In the genomic region with DNA sequence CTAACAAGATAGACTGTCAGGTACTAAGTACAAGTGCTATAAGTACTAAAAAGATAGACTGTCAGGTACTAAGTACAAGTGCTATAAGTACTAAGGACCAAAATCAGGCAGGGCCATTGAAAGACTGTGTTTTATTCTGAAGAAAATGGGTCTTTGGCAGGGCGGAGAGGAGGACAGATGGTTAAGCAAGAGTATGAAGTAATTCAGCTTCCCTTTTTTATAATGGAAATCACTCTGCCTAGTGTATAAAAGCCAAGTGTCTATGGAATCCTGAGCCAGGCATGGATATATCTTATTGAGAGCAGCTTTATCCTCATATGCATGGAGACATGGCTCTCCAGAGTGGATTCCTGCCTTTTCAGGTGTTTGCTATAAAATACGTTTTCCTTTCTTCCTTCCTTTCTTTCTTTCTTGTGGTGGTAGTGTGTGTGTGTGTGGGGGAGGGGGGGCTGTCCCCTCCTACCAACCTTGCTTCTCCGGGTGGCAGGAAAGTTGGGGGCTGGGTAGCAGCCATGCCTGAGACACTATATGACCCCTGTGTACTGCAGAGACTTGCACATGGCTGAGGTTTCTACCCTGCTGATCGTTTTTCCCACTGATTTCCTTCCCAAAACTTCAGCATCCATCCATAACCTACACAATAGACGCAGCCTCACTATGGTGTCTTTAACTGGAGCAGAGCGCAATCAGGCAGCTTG, we compare ENCODE assay signal across 15 mouse cellular contexts. TPM values are rescaled to one million over a fixed set of nuclear protein-coding genes. Genes with fewer than 3 reads are reported as not detected.
A peak's percentile ranks its signal among the peaks of the same experiment; 100 is the strongest.
DNase-seq lines count a peak whose midpoint lies in the region; ATAC-seq and TF ChIP-seq lines count a peak whose summit lies in the region.
"Had no signal": no experiment of that assay in that cellular context is flagged by ENCODE, and none has a peak within 500 bp of the region (broad histone marks: within the 10 kb centered on the region; RNA-seq: fewer than 3 reads in every experiment).

No protein-coding gene starts in this region.

- H3K27me3 ChIP-seq in neural tube, embryonic 11.5 days (ENCODE audit: control insufficient read depth, insufficient read depth, low read length) = no peaks in the 10 kb centered on the region
- no peaks in the 10 kb centered on the region for H3K27me3 ChIP-seq in forebrain, embryonic 13.5 days
- H3K27me3 ChIP-seq: embryonic facial prominence, embryonic 12.5 days had no signal

- intact Hi-C loops in gastrocnemius, adult 2 months (cut with DNase I) = no loop called here
- intact Hi-C loops in gastrocnemius, postnatal 14 days (cut with DNase I; ENCODE audit: low total_unique reads) = no loop called here

- H3K9ac ChIP-seq in neural tube, embryonic 11.5 days (ENCODE audit: low read length) = no peak overlapping the region
- H3K9ac ChIP-seq in forebrain, embryonic 13.5 days = no peak overlapping the region
- H3K9ac ChIP-seq: embryonic facial prominence, embryonic 12.5 days had no signal

- H3K4me3 ChIP-seq in gastrocnemius, adult 2 months = no peak overlapping the region
- no peak overlapping the region for H3K4me3 ChIP-seq in neural tube, embryonic 11.5 days (ENCODE audit: low read depth, low read length)
- no peak overlapping the region for H3K4me3 ChIP-seq in forebrain, embryonic 13.5 days
- H3K4me3 ChIP-seq: embryonic facial prominence, embryonic 12.5 days had no signal

- H3K4me1 ChIP-seq in neural tube, embryonic 11.5 days (ENCODE audit: control insufficient read depth, insufficient read depth, low read length) = 0 out of 2 replicates have a peak, but pooled peaks cover 7% of the 10 kb centered on the region
- peaks cover 42% of the 10 kb centered on the region for H3K4me1 ChIP-seq in forebrain, embryonic 13.5 days

- no peaks in the 10 kb centered on the region for H3K9me3 ChIP-seq in neural tube, embryonic 11.5 days (ENCODE audit: control insufficient read depth, low read length)
- H3K9me3 ChIP-seq in forebrain, embryonic 13.5 days (replicated peaks) = no peaks in the 10 kb centered on the region
- H3K9me3 ChIP-seq: embryonic facial prominence, embryonic 12.5 days had no signal

- H3K36me3 ChIP-seq in neural tube, embryonic 11.5 days (ENCODE audit: control insufficient read depth, insufficient read depth, low read length) = no peaks in the 10 kb centered on the region
- H3K36me3 ChIP-seq in forebrain, embryonic 13.5 days (ENCODE audit: poor library complexity, severe bottlenecking) = peaks cover 26% of the 10 kb centered on the region
- H3K36me3 ChIP-seq: embryonic facial prominence, embryonic 12.5 days had no signal

- 0 out of 2 replicates have a peak, but pooled peaks have one; percentile 20 for ATAC-seq in neural tube, embryonic 11.5 days (ENCODE audit: insufficient read depth, low FRiP score, low TSS enrichment)
- peak; percentile 82 for ATAC-seq in forebrain, embryonic 13.5 days
- ATAC-seq: hindbrain, postnatal 0 days had no signal

- no peak overlapping the region for H3K4me2 ChIP-seq in neural tube, embryonic 11.5 days (ENCODE audit: low read depth)
- H3K4me2 ChIP-seq in forebrain, embryonic 13.5 days = no peak overlapping the region
- H3K4me2 ChIP-seq: embryonic facial prominence, embryonic 12.5 days had no signal

- 60% methylated on average over 6 of the region's 6 CpGs for WGBS in neural tube, embryonic 11.5 days
- 49% methylated on average over 6 of the region's 6 CpGs for WGBS in forebrain, embryonic 13.5 days

- DNase-seq in gastrocnemius, adult 2 months = no peak
- DNase-seq in gastrocnemius, postnatal 14 days = no peak
- DNase-seq in neural tube, embryonic 11.5 days (ENCODE audit: low spot score) = no peak
- DNase-seq in neural tube, embryonic 10.5 days (ENCODE audit: extremely low spot score, low spot score) = no peak
- DNase-seq in thymus, postnatal 36 days = peak; percentile 8 to 52
- no peak for DNase-seq in layer of hippocampus, adult 8-10 months (ENCODE audit: low spot score in 2 of 2)
- DNase-seq in adrenal gland, postnatal 4 days (ENCODE audit: low spot score in 2 of 2) = no peak
- DNase-seq: adrenal gland, postnatal 36 days; B cell, adult 2 months; cerebellum, adult 9-11 months; kidney, adult 9 months; lung, adult 2 months had no signal

- no peak for TF ChIP-seq CTCF in gastrocnemius, adult 2 months (IDR thresholded peaks at IDR 0.05)

- peak overlapping the region; percentile 87; the same call in 1 of the 2 replicates for H3K27ac ChIP-seq in gastrocnemius, adult 2 months
- H3K27ac ChIP-seq in neural tube, embryonic 11.5 days (ENCODE audit: low read depth, low read length) = no peak overlapping the region
- peak overlapping the region; percentile 53; the same call in 1 of the 2 replicates for H3K27ac ChIP-seq in forebrain, embryonic 13.5 days
- H3K27ac ChIP-seq: embryonic facial prominence, embryonic 12.5 days; hindbrain, postnatal 0 days had no signal

RNA-seq across cellular contexts. Expression of a gene that starts 40.3 kb away (rescaled TPM):
- total RNA-seq in gastrocnemius, adult 2 months (2021) = 10 to 100 TPM in 1 of 2 experiments, 1 to 10 TPM in 1; 6.7 to 14.8 TPM
- 1 to 10 TPM; 8.9 to 9.3 TPM for total RNA-seq in gastrocnemius, postnatal 14 days (2021)
- 1.5 and 1.9 TPM in 2 replicates for polyA plus RNA-seq in neural tube, embryonic 11.5 days (2014; fragmentation: Nextera tagmentation; extraction: Ambion mirVana)
- 2.1 and 2.7 TPM in 2 replicates for polyA plus RNA-seq in forebrain, embryonic 13.5 days (2015; fragmentation: Nextera tagmentation; extraction: Ambion mirVana)
- total RNA-seq in layer of hippocampus, adult 8-10 months (2022) = 1 to 10 TPM; 6.3 to 7.9 (median 7.3) TPM
- total RNA-seq in adrenal gland, postnatal 4 days (2021) = 10 to 100 TPM; 12.9 to 14.8 TPM

Comparison
In these comparisons a context has a peak if more than half of its experiments do, and no peak if none do; other contexts are left out.
1. DNase-seq: peak in thymus, postnatal 36 days (2 of 2); none in gastrocnemius, adult 2 months (single experiment), gastrocnemius, postnatal 14 days (single experiment), neural tube, embryonic 11.5 days (single experiment), neural tube, embryonic 10.5 days (single experiment), layer of hippocampus, adult 8-10 months (0 of 2) and adrenal gland, postnatal 4 days (0 of 2).